Mouse (Mus musculus) neural tube, embryonic 15.5 days (tissue): Measurements from ENCODE around the gene Tmc5. TPM values are rescaled to one million over a fixed set of nuclear protein-coding genes. Genes with fewer than 3 reads are reported as not detected.

Experiments used
- ATAC-seq: fragments of 200-750 bp; cut with Nextera tagmentation; 2 replicates; pipeline ENCODE4 v1.8.0; 2017; ENCODE audit warnings: mild to moderate bottlenecking, moderate TSS enrichment, moderate library complexity; ENCODE audit not compliant: low FRiP score
- H3K27ac ChIP-seq: fragments of 300-500 bp; sonication (generic); replicated peaks from 2 replicates; pipeline ENCODE4 v1.5.1; 2015; ENCODE audit warnings: mild to moderate bottlenecking, inconsistent platforms
- H3K27me3 ChIP-seq: fragments of 300-500 bp; sonication (generic); replicated peaks from 2 replicates; pipeline ENCODE4 v1.6.1; 2015; ENCODE audit warnings: inconsistent platforms
- H3K36me3 ChIP-seq: fragments of 300-500 bp; sonication (generic); 2 replicates; pipeline ENCODE4 v1.6.1; 2015; ENCODE audit warnings: inconsistent platforms
- H3K4me1 ChIP-seq: fragments of 300-500 bp; sonication (generic); 2 replicates; pipeline ENCODE4 v1.6.1; 2015; ENCODE audit warnings: inconsistent platforms
- H3K4me2 ChIP-seq: fragments of 300-500 bp; sonication (generic); 2 replicates; pipeline ENCODE4 v1.6.1; 2015; ENCODE audit warnings: inconsistent platforms, mild to moderate bottlenecking, moderate library complexity
- H3K4me3 ChIP-seq: fragments of 300-500 bp; sonication (generic); replicated peaks from 2 replicates; pipeline ENCODE4 v1.5.1; 2015; ENCODE audit warnings: mild to moderate bottlenecking, inconsistent platforms
- H3K9ac ChIP-seq: fragments of 300-500 bp; sonication (generic); replicated peaks from 2 replicates; pipeline ENCODE4 v1.6.1; 2015; ENCODE audit warnings: mild to moderate bottlenecking, inconsistent platforms
- H3K9me3 ChIP-seq: fragments of 300-500 bp; sonication (generic); replicated peaks from 2 replicates; pipeline ENCODE4 v1.6.1; 2016; ENCODE audit warnings: inconsistent platforms
- WGBS: fragments of 180-500 bp; shearing (Covaris S2); methylation state at CpG from one replicate; pipeline ENCODE4 v1.1.7; 2015; ENCODE audit warnings: mixed read lengths; 5-methylcytosine and 5-hydroxymethylcytosine counted together
- polyA plus RNA-seq: library from polyadenylated mRNA; unstranded; fragments of >200 nt; fragmentation: Nextera tagmentation; extraction: Ambion mirVana; gene quantifications from 2 replicates; pipeline ENCODE4 v1.2.1, GENCODE M21; 2015

Gene Tmc5
- polyA plus RNA-seq, 1 experiment from 2014 or later = 0.33 TPM

DNA sequence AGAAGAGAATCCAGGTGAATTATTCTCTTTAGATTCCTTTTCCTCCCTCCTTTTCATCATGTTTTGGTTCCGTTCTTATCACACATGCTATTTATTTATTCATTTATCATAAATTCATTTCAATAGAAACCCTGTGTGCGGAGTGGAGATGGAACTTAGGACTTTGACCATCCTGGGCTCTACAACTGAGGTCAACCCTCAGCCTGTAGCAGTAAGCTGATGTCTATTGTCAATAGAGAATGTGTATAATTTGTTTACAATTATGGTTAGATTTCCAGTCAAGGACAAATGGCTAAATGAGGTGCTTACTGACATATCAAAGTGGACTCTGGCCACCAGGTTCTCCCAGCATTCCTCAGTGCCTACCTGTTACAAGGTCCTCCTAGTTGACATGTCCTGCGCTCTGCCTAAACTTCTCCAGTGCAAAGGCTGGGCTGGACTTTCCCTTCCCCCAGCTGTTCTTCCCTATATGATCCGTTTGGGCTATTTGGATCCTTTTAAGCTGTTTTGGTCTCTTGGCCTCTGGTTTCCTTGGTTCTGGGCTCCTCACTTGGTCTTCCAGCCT lies 14.2 kb downstream of the Tmc5 start:
- H3K36me3 ChIP-seq = no peaks in the 10 kb centered on the region
- 91% methylated on average over 4 of the region's 4 CpGs for WGBS
- no peaks in the 10 kb centered on the region for H3K27me3 ChIP-seq
- no peak overlapping the region for H3K4me3 ChIP-seq
- H3K4me1 ChIP-seq = no peaks in the 10 kb centered on the region
- H3K9ac ChIP-seq = no peak overlapping the region
- no peak overlapping the region for H3K4me2 ChIP-seq
- no peaks in the 10 kb centered on the region for H3K9me3 ChIP-seq
- no peak for ATAC-seq
- no peak overlapping the region for H3K27ac ChIP-seq

DNA sequence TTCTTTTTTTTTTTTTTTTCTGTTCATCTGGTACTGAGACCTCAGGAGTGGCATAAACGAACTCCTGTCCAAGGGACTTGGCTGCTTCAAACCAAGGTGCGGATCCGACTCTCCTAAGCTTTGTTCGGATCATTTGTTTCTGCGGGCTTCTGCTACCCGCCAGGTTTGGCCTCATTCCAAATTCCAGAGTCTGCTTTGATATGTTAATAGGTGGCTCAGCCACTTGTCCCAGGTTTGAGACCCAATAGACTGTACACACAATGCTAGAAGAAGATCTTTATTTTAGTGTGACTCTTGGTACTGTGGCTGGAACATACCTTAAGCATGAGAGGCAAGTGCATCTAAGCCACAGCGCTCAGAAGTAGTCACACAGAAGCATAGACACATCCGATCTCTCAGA lies 14.8 kb downstream of the Tmc5 start:
- Histone ChIP-seq H3K4me1 (no peaks in the 10 kb centered on the region), H3K27ac (no peak overlapping the region), H3K9ac (no peak overlapping the region), H3K36me3 (no peaks in the 10 kb centered on the region), H3K4me3 (no peak overlapping the region), H3K9me3 (no peaks in the 10 kb centered on the region), H3K27me3 (no peaks in the 10 kb centered on the region), H3K4me2 (no peak overlapping the region)
- WGBS = 54% methylated on average over 8 of the region's 8 CpGs
- no peak for ATAC-seq

DNA sequence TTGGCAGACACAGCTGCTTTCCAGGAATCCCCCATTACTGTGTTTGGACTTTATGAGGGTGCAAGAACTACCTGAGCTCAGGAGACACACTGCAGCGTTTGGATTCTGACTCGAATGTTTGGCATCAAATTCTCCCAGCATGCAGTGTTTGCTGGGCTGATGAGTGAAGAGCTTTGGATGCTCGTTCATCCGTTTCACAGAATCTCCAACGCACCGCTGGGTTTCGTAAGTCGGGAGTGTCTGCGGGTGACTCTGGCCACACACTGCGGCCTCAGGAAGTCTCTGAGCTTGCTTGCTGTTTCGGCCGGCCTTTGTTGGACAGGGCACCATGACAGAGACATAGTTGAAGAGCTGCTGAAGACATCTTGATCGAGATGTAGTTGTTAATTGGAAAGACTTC lies 17.0 kb downstream of the Tmc5 start:
- H3K4me2 ChIP-seq = no peak overlapping the region
- ATAC-seq = no peak
- WGBS = 70% methylated on average over 13 of the region's 13 CpGs
- no peak overlapping the region for H3K27ac ChIP-seq
- no peak overlapping the region for H3K4me3 ChIP-seq
- no peaks in the 10 kb centered on the region for H3K27me3 ChIP-seq
- no peak overlapping the region for H3K9ac ChIP-seq
- no peaks in the 10 kb centered on the region for H3K36me3 ChIP-seq
- H3K9me3 ChIP-seq = no peaks in the 10 kb centered on the region
- H3K4me1 ChIP-seq = no peaks in the 10 kb centered on the region

DNA sequence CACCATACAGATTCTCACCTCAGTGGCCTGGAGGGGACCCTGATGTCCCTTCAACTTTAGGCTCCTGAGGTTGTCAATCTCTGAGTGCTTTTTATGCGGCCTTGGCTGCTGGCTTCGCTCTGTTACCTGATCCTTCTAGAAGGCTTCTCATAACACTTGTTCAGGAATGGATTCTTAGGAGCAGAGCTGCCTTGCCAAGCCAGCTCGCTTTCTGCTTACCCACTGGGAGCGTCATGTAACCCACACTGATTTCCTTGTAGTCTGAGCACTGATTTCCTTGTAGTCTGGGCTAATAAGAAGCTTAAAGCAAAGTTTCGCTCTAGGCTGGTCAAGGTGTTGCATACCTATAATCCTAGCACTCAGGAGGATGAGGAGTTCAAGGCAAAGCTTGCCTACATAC lies 21.0 kb downstream of the Tmc5 start:
- Histone ChIP-seq H3K9me3 (no peaks in the 10 kb centered on the region), H3K27me3 (no peaks in the 10 kb centered on the region), H3K4me1 (no peaks in the 10 kb centered on the region), H3K9ac (no peak overlapping the region), H3K36me3 (no peaks in the 10 kb centered on the region), H3K4me2 (no peak overlapping the region), H3K4me3 (no peak overlapping the region), H3K27ac (no peak overlapping the region)
- WGBS = 90% methylated on average over 5 of the region's 5 CpGs
- no peak for ATAC-seq

DNA sequence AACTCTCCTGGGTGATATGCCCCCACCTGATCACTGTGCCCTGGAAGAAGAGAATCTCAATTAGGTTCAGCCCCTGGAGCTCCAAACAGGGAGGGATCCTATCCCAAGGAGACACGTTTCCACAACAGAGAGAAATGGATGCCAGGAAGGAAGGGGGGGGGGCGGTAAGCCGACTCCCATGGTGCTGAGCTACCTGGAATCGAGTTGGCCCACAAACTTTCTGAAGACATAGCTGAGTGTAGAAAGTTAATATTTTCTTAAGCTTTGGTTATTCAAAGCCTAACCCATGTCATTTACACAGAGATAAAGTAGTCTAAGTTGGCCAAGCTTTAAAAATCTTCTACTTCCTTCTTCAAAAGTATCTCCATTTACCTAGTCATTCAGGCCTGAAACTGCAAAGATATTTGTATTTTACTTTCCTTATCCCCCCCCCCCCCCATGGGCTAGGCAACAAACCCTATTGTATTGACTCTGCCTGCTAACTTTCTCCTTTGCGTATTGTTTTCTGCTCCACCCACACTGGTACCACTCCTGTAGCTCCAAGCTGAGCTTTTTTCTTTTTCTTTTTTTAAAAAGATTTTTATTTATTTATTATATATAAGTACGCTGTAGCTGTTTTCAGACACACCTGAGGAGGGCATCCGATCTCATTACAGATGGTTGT lies 23.3 kb downstream of the Tmc5 start:
- H3K9me3 ChIP-seq = no peaks in the 10 kb centered on the region
- ATAC-seq = no peak

DNA sequence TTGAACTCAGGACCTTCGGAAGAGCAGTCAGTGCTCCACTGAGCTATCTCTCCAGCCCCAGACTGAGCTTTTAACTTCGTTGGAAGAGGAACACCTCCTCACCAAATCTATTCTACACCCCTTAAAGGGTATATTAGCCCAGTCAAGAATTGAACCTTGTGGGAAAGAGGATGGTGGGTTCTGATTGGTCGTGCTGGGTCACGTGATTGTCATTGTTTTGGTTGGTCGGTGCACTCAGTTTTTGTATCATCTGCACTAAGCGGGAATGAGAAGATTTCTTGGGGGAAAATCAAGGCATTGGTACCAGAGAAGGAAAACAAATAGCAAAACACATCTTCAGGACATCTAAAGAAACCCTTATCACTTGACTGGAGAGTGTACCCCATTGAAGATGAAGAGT lies 24.0 kb downstream of the Tmc5 start:
- no peak overlapping the region for H3K4me2 ChIP-seq
- no peaks in the 10 kb centered on the region for H3K27me3 ChIP-seq
- no peaks in the 10 kb centered on the region for H3K9me3 ChIP-seq
- H3K27ac ChIP-seq = no peak overlapping the region
- ATAC-seq = no peak
- no peak overlapping the region for H3K4me3 ChIP-seq
- no peaks in the 10 kb centered on the region for H3K36me3 ChIP-seq
- no peaks in the 10 kb centered on the region for H3K4me1 ChIP-seq
- no peak overlapping the region for H3K9ac ChIP-seq
- 85% methylated on average over 6 of the region's 6 CpGs for WGBS

More for the DNA sequence above, 23.3 kb downstream of the Tmc5 start:
- Histone ChIP-seq H3K9ac (no peak overlapping the region), H3K27ac (no peak overlapping the region), H3K4me1 (no peaks in the 10 kb centered on the region), H3K4me3 (no peak overlapping the region), H3K36me3 (no peaks in the 10 kb centered on the region), H3K27me3 (no peaks in the 10 kb centered on the region), H3K4me2 (no peak overlapping the region)
- 90% methylated on average over 7 of the region's 7 CpGs for whole genome bisulfite sequencing

DNA sequence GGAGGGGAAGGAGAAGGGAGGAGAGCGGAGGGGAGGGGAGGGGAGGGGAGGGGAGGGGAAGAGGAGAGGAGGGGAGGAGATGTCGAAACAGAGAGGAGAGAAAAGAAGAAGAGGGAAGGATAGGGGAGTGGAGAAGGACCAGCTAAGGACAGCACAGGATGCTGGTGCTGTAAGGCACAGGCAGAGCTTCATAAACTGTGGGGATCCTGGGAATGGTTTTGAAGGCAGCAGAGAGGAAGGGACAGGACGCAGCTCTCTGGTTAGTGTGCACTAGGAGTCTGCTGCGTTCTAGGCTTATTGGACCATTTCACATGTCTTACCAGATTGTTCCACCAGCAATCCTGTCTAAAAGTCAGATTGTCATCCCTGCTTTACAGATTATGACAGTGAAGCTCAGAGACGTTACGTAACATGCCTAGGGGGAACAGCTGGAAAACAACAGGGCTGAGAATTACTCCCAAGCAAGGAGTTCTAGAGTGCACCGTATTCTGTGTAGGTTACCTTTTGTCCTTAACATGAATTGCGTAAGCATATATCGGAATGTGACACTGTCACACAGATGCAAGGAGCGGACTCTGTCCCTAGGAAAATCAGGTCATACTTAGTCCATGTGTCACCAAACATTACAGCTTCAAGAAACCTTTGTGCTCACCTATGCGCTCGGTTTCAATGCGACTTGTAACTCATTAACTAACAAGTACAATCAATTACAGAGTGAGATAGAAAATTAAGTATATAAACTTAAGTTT lies 30.6 kb downstream of the Tmc5 start:
- ATAC-seq = no peak
- Histone ChIP-seq H3K27me3 (no peaks in the 10 kb centered on the region), H3K4me3 (no peak overlapping the region), H3K9me3 (no peaks in the 10 kb centered on the region), H3K9ac (no peak overlapping the region), H3K4me1 (no peaks in the 10 kb centered on the region), H3K36me3 (no peaks in the 10 kb centered on the region), H3K4me2 (no peak overlapping the region), H3K27ac (no peak overlapping the region)
- 82% methylated on average over 12 of the region's 13 CpGs for WGBS

DNA sequence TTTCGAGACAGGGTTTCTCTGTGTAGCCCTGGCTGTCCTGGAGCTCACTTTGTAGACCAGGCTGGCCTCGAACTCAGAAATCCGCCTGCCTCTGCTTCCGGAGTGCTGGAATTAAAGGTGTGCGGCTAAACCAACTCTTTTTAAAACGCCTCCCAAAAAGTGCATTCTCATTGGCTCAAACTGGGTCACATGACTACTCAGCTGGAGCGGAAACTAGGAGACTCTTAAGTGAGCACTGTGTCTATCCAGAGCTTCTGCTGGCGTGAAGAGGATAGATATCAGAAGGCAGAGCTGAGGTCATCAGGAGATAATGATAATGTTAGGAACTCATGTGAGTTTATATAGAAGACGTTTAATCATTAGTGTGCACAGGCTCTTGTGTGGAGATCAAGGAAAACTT lies 36.0 kb downstream of the Tmc5 start:
- Histone ChIP-seq H3K9me3 (no peaks in the 10 kb centered on the region), H3K27ac (no peak overlapping the region), H3K4me3 (no peak overlapping the region), H3K27me3 (no peaks in the 10 kb centered on the region), H3K36me3 (no peaks in the 10 kb centered on the region), H3K9ac (no peak overlapping the region), H3K4me2 (no peak overlapping the region), H3K4me1 (no peaks in the 10 kb centered on the region)
- no peak for ATAC-seq
- 91% methylated on average over 9 of the region's 9 CpGs for WGBS

DNA sequence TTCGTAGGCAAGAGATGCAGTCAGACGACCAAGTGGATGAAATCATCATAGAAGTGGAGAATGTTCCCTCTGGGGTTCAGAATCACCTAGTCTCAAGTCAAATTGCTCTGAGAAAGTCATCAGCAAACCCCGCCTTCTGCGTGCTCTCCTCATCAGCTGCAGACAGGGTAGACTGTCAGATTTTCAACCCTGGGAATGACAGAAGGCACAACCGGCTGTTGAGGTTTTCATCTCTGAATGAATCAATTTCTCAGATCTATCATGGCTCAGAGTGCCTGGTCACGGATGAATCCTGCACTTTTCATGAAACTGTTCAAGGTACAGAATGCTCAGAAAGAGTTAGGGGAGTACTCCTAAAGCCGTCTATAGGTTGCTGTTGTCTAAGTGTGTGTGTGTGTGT lies 36.9 kb downstream of the Tmc5 start:
- H3K4me1 ChIP-seq = no peaks in the 10 kb centered on the region
- no peak for ATAC-seq
- H3K27ac ChIP-seq = no peak overlapping the region
- H3K9ac ChIP-seq = no peak overlapping the region
- H3K27me3 ChIP-seq = no peaks in the 10 kb centered on the region
- H3K4me3 ChIP-seq = no peak overlapping the region
- no peaks in the 10 kb centered on the region for H3K36me3 ChIP-seq
- H3K4me2 ChIP-seq = no peak overlapping the region
- no peaks in the 10 kb centered on the region for H3K9me3 ChIP-seq
- WGBS = 85% methylated on average over 7 of the region's 7 CpGs

DNA sequence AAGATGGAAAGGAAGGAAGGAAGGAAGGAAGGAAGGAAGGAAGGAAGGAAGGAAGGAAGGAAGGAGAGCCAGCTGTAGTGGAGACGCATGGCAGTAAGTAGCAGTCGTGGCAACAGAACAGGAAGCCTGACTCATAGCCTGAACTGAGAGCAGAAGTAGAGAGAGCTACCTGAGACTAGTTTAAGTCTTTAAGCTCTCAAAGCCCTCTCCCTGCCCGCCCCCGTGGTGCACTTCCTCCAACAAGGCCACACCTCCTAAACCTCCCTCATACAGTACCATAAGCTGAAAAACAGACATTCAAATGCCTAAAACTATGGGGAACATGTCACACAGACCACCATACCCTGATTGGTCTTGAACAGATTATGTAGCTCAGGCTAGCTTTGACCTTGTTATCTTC lies 40.4 kb downstream of the Tmc5 start:
- no peak for ATAC-seq
- no peaks in the 10 kb centered on the region for H3K9me3 ChIP-seq
- WGBS = 74% methylated on average over 4 of the region's 4 CpGs

DNA sequence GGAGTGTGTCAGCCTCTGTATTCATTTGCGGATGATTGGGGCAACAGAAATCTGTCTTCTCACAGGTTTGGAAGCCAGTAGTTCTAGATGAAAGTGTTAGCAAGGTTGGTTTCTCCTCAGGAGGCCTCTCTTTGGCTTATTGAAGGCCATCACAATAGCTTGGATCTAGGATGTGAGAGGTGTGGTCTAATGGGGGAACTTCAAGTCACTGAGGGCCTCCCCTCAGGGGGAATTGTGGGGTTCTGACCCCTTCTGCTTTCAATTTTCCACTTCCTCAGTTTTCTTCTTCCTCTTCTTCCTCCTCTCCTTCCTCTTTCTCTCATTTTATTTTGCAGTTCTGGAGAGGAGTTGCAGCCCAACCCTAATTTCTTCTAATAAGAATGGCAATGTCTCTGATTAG lies 49.1 kb downstream of the Tmc5 start:
- no peaks in the 10 kb centered on the region for H3K27me3 ChIP-seq
- no peak overlapping the region for H3K9ac ChIP-seq
- WGBS = 97% methylated on average over 1 of the region's 1 CpGs
- H3K9me3 ChIP-seq = no peaks in the 10 kb centered on the region
- ATAC-seq = no peak
- no peak overlapping the region for H3K4me2 ChIP-seq
- no peak overlapping the region for H3K27ac ChIP-seq
- H3K4me1 ChIP-seq = no peaks in the 10 kb centered on the region
- no peaks in the 10 kb centered on the region for H3K36me3 ChIP-seq
- no peak overlapping the region for H3K4me3 ChIP-seq

More for the DNA sequence above, 40.4 kb downstream of the Tmc5 start:
- H3K9ac ChIP-seq = no peak overlapping the region
- no peak overlapping the region for H3K4me3 ChIP-seq
- no peak overlapping the region for H3K27ac ChIP-seq
- H3K4me2 ChIP-seq = no peak overlapping the region
- no peaks in the 10 kb centered on the region for H3K36me3 ChIP-seq
- H3K27me3 ChIP-seq = no peaks in the 10 kb centered on the region
- no peaks in the 10 kb centered on the region for H3K4me1 ChIP-seq

DNA sequence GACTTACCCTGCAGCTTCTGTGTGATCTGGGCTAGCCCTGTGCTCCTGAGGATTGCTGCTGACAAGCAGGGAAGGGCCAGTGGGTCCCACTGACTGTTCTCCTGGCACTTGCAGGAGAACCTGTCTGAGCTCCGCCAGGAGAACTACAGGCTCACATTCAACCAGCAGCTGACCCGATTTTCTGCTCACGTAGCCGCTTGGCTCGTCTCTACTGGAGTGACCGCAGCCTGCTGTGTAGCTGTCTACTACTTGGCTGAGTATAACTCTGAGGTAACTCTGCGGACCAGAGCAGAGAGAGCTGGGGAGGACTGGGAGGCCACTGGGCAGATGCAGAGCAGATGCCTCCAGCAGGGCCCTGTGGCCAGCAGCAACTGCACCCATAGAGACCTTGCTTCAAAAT lies 52.2 kb downstream of the Tmc5 start:
- no peak overlapping the region for H3K4me3 ChIP-seq
- H3K4me2 ChIP-seq = no peak overlapping the region
- 79% methylated on average over 7 of the region's 7 CpGs for WGBS
- H3K36me3 ChIP-seq = no peaks in the 10 kb centered on the region
- H3K9me3 ChIP-seq = no peaks in the 10 kb centered on the region
- H3K9ac ChIP-seq = no peak overlapping the region
- H3K4me1 ChIP-seq = no peaks in the 10 kb centered on the region
- no peaks in the 10 kb centered on the region for H3K27me3 ChIP-seq
- ATAC-seq = no peak
- no peak overlapping the region for H3K27ac ChIP-seq
